Mouse (Mus musculus) cortical plate, adult 2 months (tissue): Measurements from ENCODE around the gene Mgat5b. TPM values are rescaled to one million over a fixed set of nuclear protein-coding genes. Genes with fewer than 3 reads are reported as not detected.

Experiments used
- H3K27ac ChIP-seq: fragments of 200-500 bp; 2 replicates; pipeline ENCODE4 v1.5.1; 2012; ENCODE audit warnings: low read length, control low read depth, inconsistent platforms; ENCODE audit not compliant: insufficient read depth
- H3K4me1 ChIP-seq: fragments of 200-500 bp; 2 replicates; pipeline ENCODE4 v1.6.1; 2011; ENCODE audit warnings: low read length; ENCODE audit not compliant: control insufficient read depth, insufficient read depth
- H3K4me3 ChIP-seq: fragments of 200-500 bp; 2 replicates; pipeline ENCODE4 v1.5.1; 2011; ENCODE audit warnings: mild to moderate bottlenecking, low read length, control low read depth; ENCODE audit not compliant: insufficient read depth
- CTCF ChIP-seq: fragments of 200-500 bp; IDR thresholded peaks from 2 replicates; pipeline ENCODE4 v1.5.1; 2011; ENCODE audit warnings: mild to moderate bottlenecking, control low read depth, low read length; ENCODE audit not compliant: insufficient read depth; ENCODE audit errors: extremely low read depth
- POLR2A ChIP-seq: fragments of 200-500 bp; IDR thresholded peaks from 2 replicates; pipeline ENCODE4 v1.6.1; 2011; ENCODE audit warnings: mild to moderate bottlenecking, low read length, control low read depth; ENCODE audit not compliant: insufficient read depth; ENCODE audit errors: extremely low read depth
- polyA plus RNA-seq: library from polyadenylated mRNA; depleted of rRNA; stranded (reverse); fragments of >200 nt; gene quantifications from 2 replicates; pipeline ENCODE4 v1.2.3, GENCODE M21; 2012

The Mgat5b gene
- polyA plus RNA-seq, 1 experiment = 62.1 TPM

DNA sequence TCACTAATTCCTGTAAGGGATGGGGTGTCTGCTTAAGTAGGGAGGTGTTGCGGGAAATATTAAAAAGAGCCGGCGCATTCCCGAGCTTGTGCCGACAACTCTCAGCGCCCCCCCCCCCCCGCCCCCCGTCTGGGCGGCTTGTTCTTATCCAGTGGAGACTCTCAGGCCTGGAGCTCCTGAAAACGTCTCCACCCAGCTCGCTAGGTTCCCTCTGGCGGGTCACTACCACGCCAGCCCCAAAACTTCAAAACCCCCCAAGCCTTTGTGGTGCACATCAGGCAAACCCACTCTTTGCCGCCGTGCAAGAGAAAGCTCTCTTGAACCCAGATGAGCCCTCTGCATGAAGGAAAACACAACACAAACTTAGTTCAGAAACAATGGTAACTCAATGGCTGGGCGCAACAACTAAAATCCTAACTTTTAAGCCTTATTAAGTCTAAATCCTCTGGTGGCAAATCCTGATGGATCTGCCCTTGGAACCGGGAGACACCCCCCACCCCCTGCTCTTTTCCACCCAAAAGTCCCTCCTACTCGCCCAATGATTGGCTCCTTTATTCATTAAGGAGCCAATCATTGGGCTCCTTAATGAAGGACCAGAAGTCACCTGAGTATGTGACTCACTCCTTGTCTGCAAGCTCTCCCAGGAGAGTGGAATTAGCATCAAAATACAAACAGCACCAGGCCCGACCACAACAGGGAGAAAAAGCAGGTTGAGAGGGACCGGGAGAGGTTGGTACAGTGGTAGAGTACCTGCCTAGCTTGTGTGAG lies 21.6 kb downstream of the Mgat5b start:
- TF ChIP-seq CTCF (no peak), POLR2A (no peak)
- Histone ChIP-seq H3K4me3 (no peak overlapping the region), H3K4me1 (peaks cover 8% of the 10 kb centered on the region), H3K27ac (no peak overlapping the region)

GRCm38 (mm10) chr11:116944346-116944745 lies 25.7 kb downstream of the Mgat5b start:
- Histone ChIP-seq H3K27ac (no peak overlapping the region), H3K4me3 (no peak overlapping the region), H3K4me1 (no peaks in the 10 kb centered on the region)
- no peak for TF ChIP-seq POLR2A
- no peak for TF ChIP-seq CTCF

DNA sequence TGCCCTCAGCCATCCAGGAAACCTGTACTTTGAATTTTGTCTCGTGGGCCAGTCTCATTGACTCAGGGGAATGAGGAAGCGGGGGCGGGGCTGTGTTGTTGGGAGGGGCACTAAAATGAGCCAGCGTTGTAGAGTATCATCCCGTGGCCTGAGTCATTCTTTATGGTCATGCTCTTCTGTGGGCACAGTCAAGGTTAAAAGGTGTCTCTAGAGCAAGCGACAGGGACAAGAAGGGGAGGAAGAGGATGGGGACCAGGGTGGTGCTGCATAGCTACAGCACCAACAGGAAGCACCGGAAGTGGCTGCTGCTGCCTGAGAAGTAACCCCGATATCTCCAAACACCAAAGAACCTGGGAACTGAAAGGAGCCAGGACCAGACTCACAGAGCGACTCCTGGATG lies 31.2 kb downstream of the Mgat5b start:
- TF ChIP-seq POLR2A (no peak), CTCF (no peak)
- no peak overlapping the region for H3K4me3 ChIP-seq
- no peak overlapping the region for H3K27ac ChIP-seq
- H3K4me1 ChIP-seq = no peaks in the 10 kb centered on the region

- Histone ChIP-seq H3K4me1 (no peaks in the 10 kb centered on the region), H3K27ac (no peak overlapping the region), H3K4me3 (no peak overlapping the region)
- no peak for TF ChIP-seq POLR2A
- TF ChIP-seq CTCF = no peak
These were observed 32.8 kb downstream of the Mgat5b start for GRCm38 (mm10) chr11:116951429-116951828.

DNA sequence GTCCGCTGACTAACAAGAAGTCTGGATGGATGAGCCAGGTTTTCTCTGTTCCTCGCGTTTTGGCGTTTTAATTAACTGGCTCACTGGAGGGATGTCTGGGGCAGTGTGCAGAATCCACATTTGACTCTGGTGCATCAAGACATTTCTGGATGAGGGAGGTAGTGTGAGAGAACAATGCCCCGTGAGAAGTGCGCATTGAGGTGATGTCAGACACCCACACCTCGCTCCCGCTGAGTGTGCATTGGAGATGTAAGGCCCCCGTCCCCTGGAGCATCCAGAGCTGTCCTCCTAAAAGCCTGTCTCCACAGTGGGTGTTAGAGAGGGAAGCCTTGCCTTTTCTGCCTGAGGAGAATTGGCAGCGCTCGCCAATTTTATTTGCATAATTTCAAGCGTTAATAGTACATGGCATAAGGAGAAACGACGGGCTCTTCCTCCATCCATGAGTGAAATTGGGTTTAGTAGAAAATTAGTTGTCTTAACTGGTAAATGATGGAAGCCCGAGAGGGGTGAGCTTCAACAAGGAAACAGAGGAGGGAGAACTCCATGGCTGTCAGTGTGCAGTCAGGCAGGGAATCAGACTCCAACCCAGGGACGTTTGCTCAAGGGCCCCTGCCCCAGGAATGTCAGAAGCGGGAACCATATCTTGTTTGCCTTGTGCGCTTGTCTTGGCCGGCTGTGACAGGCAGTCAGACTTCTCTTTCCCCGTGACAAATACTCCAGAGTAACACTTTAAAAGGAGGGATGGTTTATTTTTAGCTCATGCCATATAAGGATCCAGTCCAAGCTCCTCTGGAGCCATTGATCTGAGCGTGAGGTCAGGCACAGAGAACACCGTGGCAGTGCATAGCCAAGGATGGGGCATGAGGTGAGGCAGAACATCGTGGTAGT lies 35.8 kb downstream of the Mgat5b start:
- TF ChIP-seq POLR2A (no peak), CTCF (no peak)
- H3K4me1 ChIP-seq = no peaks in the 10 kb centered on the region
- H3K27ac ChIP-seq = no peak overlapping the region
- no peak overlapping the region for H3K4me3 ChIP-seq

- TF ChIP-seq POLR2A (no peak), CTCF (no peak)
These were observed 39.9 kb downstream of the Mgat5b start for GRCm38 (mm10) chr11:116958601-116959000.

GRCm38 (mm10) chr11:116965061-116965460 lies 46.4 kb downstream of the Mgat5b start:
- Histone ChIP-seq H3K4me3 (no peak overlapping the region), H3K27ac (no peak overlapping the region), H3K4me1 (no peaks in the 10 kb centered on the region)
- TF ChIP-seq POLR2A (no peak), CTCF (no peak)

More at GRCm38 (mm10) chr11:116958601-116959000, 39.9 kb downstream of the Mgat5b start:
- Histone ChIP-seq H3K4me3 (no peak overlapping the region), H3K27ac (no peak overlapping the region), H3K4me1 (no peaks in the 10 kb centered on the region)

DNA sequence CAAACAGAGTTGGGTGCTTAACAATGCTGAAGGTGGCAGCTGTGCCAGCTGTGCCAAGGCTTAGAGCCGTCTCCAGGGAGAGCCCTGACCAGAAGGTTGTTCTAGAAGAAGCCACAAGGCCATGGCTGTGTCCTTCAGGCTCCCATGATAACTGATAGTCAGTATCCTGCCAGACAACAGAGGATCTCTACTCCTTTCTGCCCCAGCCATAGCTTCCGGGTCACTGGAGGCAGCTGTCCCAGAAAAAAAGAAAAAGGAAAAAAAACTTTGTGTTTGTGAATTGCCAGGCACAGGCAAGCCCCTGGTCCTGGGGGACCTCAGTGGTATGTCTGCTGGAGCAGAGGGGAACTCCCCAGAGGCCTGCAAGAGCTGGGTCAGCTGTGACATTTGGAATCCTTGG lies 47.3 kb downstream of the Mgat5b start:
- H3K27ac ChIP-seq = no peak overlapping the region
- no peaks in the 10 kb centered on the region for H3K4me1 ChIP-seq
- H3K4me3 ChIP-seq = no peak overlapping the region
- no peak for TF ChIP-seq POLR2A
- TF ChIP-seq CTCF = no peak

- TF ChIP-seq CTCF (no peak), POLR2A (no peak)
- Histone ChIP-seq H3K27ac (no peak overlapping the region), H3K4me3 (no peak overlapping the region), H3K4me1 (no peaks in the 10 kb centered on the region)
These were observed 49.9 kb downstream of the Mgat5b start for GRCm38 (mm10) chr11:116968586-116968985.
